Mouse (Mus musculus) intestine, embryonic 15.5 days (tissue): ENCODE measurements at regions not wholly inside any gene's neighbourhood (a gene's known extent, or its start where the extent isn't known, plus 50 kb on each side); places are given as distances from the start of the nearest gene placed in this dataset.

Source experiments
- ATAC-seq: fragments of 200-750 bp; cut with Nextera tagmentation; 2 replicates; pipeline ENCODE4 v1.8.0; 2017; ENCODE audit warnings: moderate TSS enrichment, moderate library complexity
- H3K27ac ChIP-seq: fragments of 300-500 bp; sonication (generic); 2 replicates; pipeline ENCODE4 v1.5.1; 2015; ENCODE audit warnings: mild to moderate bottlenecking, inconsistent platforms
- H3K27me3 ChIP-seq: fragments of 300-500 bp; sonication (generic); replicated peaks from 2 replicates; pipeline ENCODE4 v1.6.1; 2015; ENCODE audit warnings: inconsistent platforms
- H3K36me3 ChIP-seq: fragments of 300-500 bp; sonication (generic); 2 replicates; pipeline ENCODE4 v1.6.1; 2015; ENCODE audit warnings: inconsistent platforms
- H3K4me1 ChIP-seq: fragments of 300-500 bp; sonication (generic); replicated peaks from 2 replicates; pipeline ENCODE4 v1.6.1; 2015; ENCODE audit warnings: inconsistent platforms
- H3K4me2 ChIP-seq: fragments of 300-500 bp; sonication (generic); replicated peaks from 2 replicates; pipeline ENCODE4 v1.6.1; 2015; ENCODE audit warnings: mild to moderate bottlenecking, inconsistent platforms
- H3K4me3 ChIP-seq: fragments of 300-500 bp; sonication (generic); replicated peaks from 2 replicates; pipeline ENCODE4 v1.5.1; 2015; ENCODE audit warnings: inconsistent platforms
- H3K9ac ChIP-seq: fragments of 300-500 bp; sonication (generic); 2 replicates; pipeline ENCODE4 v1.6.1; 2015; ENCODE audit warnings: inconsistent platforms
- H3K9me3 ChIP-seq: fragments of 300-500 bp; sonication (generic); 2 replicates; pipeline ENCODE4 v1.6.1; 2016; ENCODE audit warnings: inconsistent platforms
- WGBS: fragments of 180-500 bp; shearing (Covaris S2); methylation state at CpG from one replicate; pipeline ENCODE4 v1.1.7; 2015; 5-methylcytosine and 5-hydroxymethylcytosine counted together

DNA sequence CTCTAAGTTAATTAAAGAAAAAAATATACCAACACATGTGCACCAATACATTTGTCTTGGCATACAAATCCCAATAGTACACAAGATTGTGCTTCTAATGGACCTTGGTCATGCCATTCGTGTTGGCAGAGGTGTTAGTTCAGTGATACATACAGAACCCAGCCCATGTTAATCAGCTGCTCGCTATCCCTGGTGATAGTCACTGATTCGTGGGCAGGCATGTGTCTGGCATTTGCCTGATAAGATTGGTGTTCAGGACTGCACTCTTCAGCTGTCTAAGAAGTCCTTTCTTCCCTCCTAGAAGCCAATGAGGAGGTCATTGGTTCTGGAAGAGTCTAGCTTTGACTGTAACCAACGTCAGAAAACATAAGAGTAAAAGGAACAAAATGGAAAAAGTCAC is 99.7 kb upstream of the Tent5a start:
- 80% methylated on average over 4 of the region's 4 CpGs for WGBS
- Histone ChIP-seq H3K4me1 (no peaks in the 10 kb centered on the region), H3K36me3 (no peaks in the 10 kb centered on the region), H3K9ac (no peak overlapping the region), H3K27ac (no peak overlapping the region), H3K27me3 (no peaks in the 10 kb centered on the region), H3K9me3 (no peaks in the 10 kb centered on the region), H3K4me2 (no peak overlapping the region), H3K4me3 (no peak overlapping the region)
- ATAC-seq = no peak

GRCm38 (mm10) chr9:85423908-85424307 is 96.8 kb upstream of the Tent5a start:
- 77% methylated on average over 2 of the region's 2 CpGs for WGBS
- Histone ChIP-seq H3K27ac (no peak overlapping the region), H3K4me3 (no peak overlapping the region), H3K4me1 (no peaks in the 10 kb centered on the region), H3K27me3 (no peaks in the 10 kb centered on the region), H3K9ac (no peak overlapping the region), H3K9me3 (no peaks in the 10 kb centered on the region), H3K36me3 (no peaks in the 10 kb centered on the region), H3K4me2 (no peak overlapping the region)
- no peak for ATAC-seq

DNA sequence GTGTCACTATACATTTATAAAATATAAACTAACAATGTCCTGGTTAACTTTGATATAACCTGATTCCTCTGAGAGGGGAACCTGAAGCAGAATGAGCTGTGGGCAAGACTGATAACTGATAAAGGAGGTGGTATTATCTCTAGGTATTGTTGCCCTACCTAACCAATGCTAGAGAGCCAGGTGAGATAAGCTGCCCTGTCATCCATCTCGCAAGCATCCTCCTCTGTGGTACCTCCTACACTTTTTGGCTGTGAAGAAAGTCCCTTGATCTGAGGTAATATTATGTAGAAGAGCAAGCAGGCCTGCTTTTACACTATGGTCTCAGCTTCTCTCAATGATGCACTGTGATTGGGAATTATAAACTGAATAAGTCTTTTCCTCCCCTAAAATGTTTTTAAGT is 87.2 kb upstream of the Tent5a start:
- H3K27me3 ChIP-seq = no peaks in the 10 kb centered on the region
- no peak for ATAC-seq
- H3K36me3 ChIP-seq = no peaks in the 10 kb centered on the region
- H3K4me3 ChIP-seq = no peak overlapping the region
- H3K4me1 ChIP-seq = no peaks in the 10 kb centered on the region
- H3K4me2 ChIP-seq = no peak overlapping the region
- H3K9ac ChIP-seq = no peak overlapping the region
- H3K27ac ChIP-seq = no peak overlapping the region
- no peaks in the 10 kb centered on the region for H3K9me3 ChIP-seq
- WGBS = 79% methylated on average over 1 of the region's 1 CpGs

GRCm38 (mm10) chr9:85413813-85414212 is 86.7 kb upstream of the Tent5a start:
- Histone ChIP-seq H3K36me3 (no peaks in the 10 kb centered on the region), H3K27ac (no peak overlapping the region), H3K4me2 (no peak overlapping the region), H3K4me1 (no peaks in the 10 kb centered on the region), H3K4me3 (no peak overlapping the region), H3K9ac (no peak overlapping the region), H3K9me3 (no peaks in the 10 kb centered on the region), H3K27me3 (no peaks in the 10 kb centered on the region)
- peak; percentile 73 for ATAC-seq
- 12% methylated on average over 1 of the region's 1 CpGs for WGBS

DNA sequence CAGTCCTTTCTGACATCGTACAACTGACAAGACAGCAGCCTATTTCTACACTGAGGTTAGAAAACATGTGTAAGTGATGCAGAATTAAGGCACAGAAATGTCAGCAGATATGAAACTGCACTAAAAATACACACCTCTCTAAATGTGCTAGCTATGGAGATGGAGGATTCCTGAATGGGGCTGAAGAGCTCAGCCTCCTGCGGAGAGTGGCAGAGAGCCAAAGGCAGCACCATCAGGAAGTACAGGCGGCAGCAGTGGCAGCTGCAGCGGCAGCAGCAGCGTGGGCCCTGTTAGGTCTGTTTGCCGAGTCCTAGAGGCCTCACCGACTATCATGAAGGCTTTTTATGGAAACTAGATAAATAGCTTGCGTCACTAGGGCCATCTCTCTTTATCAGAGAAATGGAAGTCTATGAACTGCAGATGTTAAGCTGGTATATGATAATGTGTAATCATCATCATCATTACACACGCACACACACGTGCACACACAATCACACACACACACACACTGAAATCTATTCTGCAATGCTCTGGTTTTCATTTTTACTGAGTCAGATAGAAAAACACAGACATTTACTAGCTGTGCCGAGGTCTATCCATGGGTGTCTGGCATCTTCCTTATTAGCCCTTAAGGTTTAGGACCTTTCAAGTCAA is 83.6 kb upstream of the Tent5a start:
- no peak overlapping the region for H3K9ac ChIP-seq
- 29% methylated on average over 11 of the region's 11 CpGs for WGBS
- no peak overlapping the region for H3K4me3 ChIP-seq
- peak overlapping the region; percentile 14; the same call in 1 of the 2 replicates for H3K4me2 ChIP-seq
- no peaks in the 10 kb centered on the region for H3K4me1 ChIP-seq
- peak overlapping the region; percentile 52 for H3K27ac ChIP-seq
- no peaks in the 10 kb centered on the region for H3K9me3 ChIP-seq
- no peaks in the 10 kb centered on the region for H3K36me3 ChIP-seq
- H3K27me3 ChIP-seq = no peaks in the 10 kb centered on the region
- ATAC-seq = peak; percentile 72

GRCm38 (mm10) chr9:85409974-85410506 is 82.9 kb upstream of the Tent5a start:
- H3K27ac ChIP-seq = peak overlapping the region; percentile 52
- WGBS = 49% methylated on average over 4 of the region's 4 CpGs

GRCm38 (mm10) chr9:85408461-85408860 is 81.3 kb upstream of the Tent5a start:
- Histone ChIP-seq H3K4me1 (no peaks in the 10 kb centered on the region), H3K4me3 (no peak overlapping the region), H3K36me3 (no peaks in the 10 kb centered on the region), H3K4me2 (no peak overlapping the region), H3K27me3 (no peaks in the 10 kb centered on the region), H3K9ac (no peak overlapping the region), H3K27ac (no peak overlapping the region), H3K9me3 (no peaks in the 10 kb centered on the region)
- WGBS = 44% methylated on average over 5 of the region's 5 CpGs
- ATAC-seq = peak; percentile 71

More at GRCm38 (mm10) chr9:85409974-85410506, 82.9 kb upstream of the Tent5a start:
- H3K36me3 ChIP-seq = no peaks in the 10 kb centered on the region
- peak; percentile 70 for ATAC-seq
- 0 out of 2 replicates have a peak overlapping the region, but pooled peaks have one; percentile 14 for H3K4me2 ChIP-seq
- H3K9ac ChIP-seq = no peak overlapping the region
- no peaks in the 10 kb centered on the region for H3K4me1 ChIP-seq
- no peaks in the 10 kb centered on the region for H3K27me3 ChIP-seq
- no peaks in the 10 kb centered on the region for H3K9me3 ChIP-seq
- no peak overlapping the region for H3K4me3 ChIP-seq

- Histone ChIP-seq H3K27ac (0 out of 2 replicates have a peak overlapping the region, but pooled peaks have one; percentile 13), H3K4me2 (no peak overlapping the region), H3K27me3 (no peaks in the 10 kb centered on the region), H3K9ac (no peak overlapping the region), H3K4me3 (no peak overlapping the region), H3K9me3 (no peaks in the 10 kb centered on the region), H3K4me1 (no peaks in the 10 kb centered on the region), H3K36me3 (no peaks in the 10 kb centered on the region)
- ATAC-seq = no peak
- WGBS = 100% methylated on average over 1 of the region's 1 CpGs
Observed at GRCm38 (mm10) chr9:85407592-85407991, 80.4 kb upstream of the Tent5a start.

DNA sequence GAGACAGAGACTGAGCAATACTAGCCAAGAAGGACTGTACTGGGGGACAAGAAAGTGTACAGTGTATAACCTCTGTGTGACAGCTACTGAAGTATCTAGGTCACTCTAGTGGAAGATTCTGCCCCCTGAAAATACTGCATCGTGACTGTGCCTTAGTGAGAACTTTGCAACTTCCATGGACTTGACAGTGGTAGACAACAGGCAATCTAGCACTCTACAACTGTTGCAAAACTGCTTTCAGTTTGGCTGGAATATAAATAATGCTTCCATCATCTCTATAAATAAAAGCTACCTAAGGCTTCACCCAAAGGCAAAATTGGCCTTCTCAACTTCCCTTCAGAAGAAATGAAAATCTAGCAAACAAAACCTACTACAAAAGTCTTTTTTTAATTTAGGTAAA is 74.6 kb upstream of the Tent5a start:
- ATAC-seq = no peak

DNA sequence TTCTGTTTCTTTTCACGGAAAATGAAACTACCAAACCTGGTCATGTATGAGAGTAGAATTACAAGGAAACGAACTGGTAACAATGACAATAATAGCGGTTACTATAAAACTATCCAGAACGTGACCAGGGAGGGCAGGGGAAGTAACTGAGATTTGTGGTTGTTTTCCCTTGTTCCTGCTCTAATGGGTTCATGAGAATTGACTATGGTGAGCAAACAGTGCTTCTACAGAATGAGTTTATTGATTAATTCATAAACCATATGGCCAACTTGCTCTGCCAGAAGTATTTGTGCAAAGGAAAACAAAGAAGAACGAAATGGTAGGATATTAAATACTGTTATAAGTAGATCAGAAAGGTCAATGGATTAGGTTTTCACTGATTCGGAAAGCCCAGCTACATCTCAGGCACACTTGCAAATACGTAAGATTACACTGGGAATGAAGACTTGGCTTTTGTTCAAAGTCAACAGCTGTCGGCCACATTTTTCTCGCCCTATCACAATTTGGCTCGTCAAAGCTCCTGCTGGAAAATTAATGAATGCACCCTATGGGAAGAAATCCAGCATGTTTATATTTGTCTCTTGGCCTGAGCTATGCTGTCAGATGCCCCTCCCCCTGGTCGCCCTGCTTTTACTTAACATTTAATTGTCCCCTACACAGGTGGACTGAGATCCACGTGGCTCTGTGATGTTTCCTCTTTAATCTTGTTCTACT is 73.6 kb upstream of the Tent5a start:
- Histone ChIP-seq H3K4me3 (no peak overlapping the region), H3K36me3 (no peaks in the 10 kb centered on the region), H3K4me1 (0 out of 2 replicates have a peak, but pooled peaks cover 4% of the 10 kb centered on the region), H3K27ac (no peak overlapping the region), H3K27me3 (no peaks in the 10 kb centered on the region), H3K4me2 (no peak overlapping the region), H3K9ac (no peak overlapping the region), H3K9me3 (no peaks in the 10 kb centered on the region)
- 47% methylated on average over 12 of the region's 12 CpGs for WGBS
- ATAC-seq = peak; percentile 79

More for the DNA sequence above, 74.6 kb upstream of the Tent5a start:
- Histone ChIP-seq H3K4me1 (0 out of 2 replicates have a peak, but pooled peaks cover 4% of the 10 kb centered on the region), H3K4me3 (no peak overlapping the region), H3K9me3 (no peaks in the 10 kb centered on the region), H3K36me3 (no peaks in the 10 kb centered on the region), H3K9ac (no peak overlapping the region), H3K27ac (no peak overlapping the region), H3K4me2 (no peak overlapping the region), H3K27me3 (no peaks in the 10 kb centered on the region)
- WGBS = 63% methylated on average over 1 of the region's 1 CpGs

- WGBS = 50% methylated on average over 6 of the region's 6 CpGs
- H3K27ac ChIP-seq = no peak overlapping the region
Observed at GRCm38 (mm10) chr9:85394975-85395374, 67.8 kb upstream of the Tent5a start.

DNA sequence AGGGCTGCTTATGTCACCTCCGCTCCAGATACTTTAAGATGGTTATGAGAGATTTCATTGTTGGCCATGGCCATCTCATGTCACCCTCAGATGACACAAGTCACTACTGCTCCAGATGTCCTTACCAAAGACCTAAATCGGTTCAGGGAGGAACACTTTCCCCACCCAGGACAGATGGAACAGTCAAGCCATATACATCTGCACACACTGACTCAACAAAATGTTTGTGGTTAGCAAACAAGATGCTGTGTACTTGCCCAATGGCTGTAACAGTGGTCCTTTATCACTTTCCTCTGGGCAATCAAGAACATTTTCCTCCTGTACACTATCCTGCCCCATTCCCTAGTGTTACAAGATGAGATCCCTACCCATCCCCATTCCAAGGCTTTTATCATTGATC is 64.1 kb upstream of the Tent5a start:
- 91% methylated on average over 2 of the region's 2 CpGs for WGBS
- H3K27ac ChIP-seq = no peak overlapping the region
- H3K4me1 ChIP-seq = no peaks in the 10 kb centered on the region
- H3K4me3 ChIP-seq = no peak overlapping the region
- H3K27me3 ChIP-seq = no peaks in the 10 kb centered on the region
- no peaks in the 10 kb centered on the region for H3K9me3 ChIP-seq
- no peak overlapping the region for H3K4me2 ChIP-seq
- H3K36me3 ChIP-seq = no peaks in the 10 kb centered on the region
- no peak overlapping the region for H3K9ac ChIP-seq
- ATAC-seq = no peak

More at GRCm38 (mm10) chr9:85394975-85395374, 67.8 kb upstream of the Tent5a start:
- no peaks in the 10 kb centered on the region for H3K9me3 ChIP-seq
- H3K4me2 ChIP-seq = no peak overlapping the region
- H3K9ac ChIP-seq = no peak overlapping the region
- H3K4me3 ChIP-seq = no peak overlapping the region
- H3K27me3 ChIP-seq = no peaks in the 10 kb centered on the region
- ATAC-seq = 0 out of 2 replicates have a peak, but pooled peaks have one; percentile 23
- H3K4me1 ChIP-seq = no peaks in the 10 kb centered on the region
- H3K36me3 ChIP-seq = no peaks in the 10 kb centered on the region
